ENCODE assay signal across 28 mouse cellular contexts in genomic region chr4:72997686-72998085, GRCm38 (mm10).
DNase-seq lines count a peak whose midpoint lies in the region; ATAC-seq lines count a peak whose summit lies in the region.
"Had no signal": no experiment of that assay in that cellular context is flagged by ENCODE, and none has a peak within 500 bp of the region (broad histone marks: within the 10 kb centered on the region; RNA-seq: fewer than 3 reads in every experiment).

No protein-coding gene starts in this region.

- H3K27me3 ChIP-seq in forebrain, embryonic 14.5 days (replicated peaks; ENCODE audit: control insufficient read depth, insufficient read depth, low read length), result no peaks in the 10 kb centered on the region
- H3K27me3 ChIP-seq in forebrain, embryonic 13.5 days, result no peaks in the 10 kb centered on the region
- H3K27me3 ChIP-seq: embryonic facial prominence, embryonic 12.5 days; intestine, embryonic 15.5 days; limb, embryonic 15.5 days; liver, embryonic 13.5 days; midbrain, embryonic 13.5 days; stomach, embryonic 15.5 days had no signal

- WGBS in forebrain, embryonic 14.5 days, result 71% methylated on average over 1 of the region's 1 CpGs
- WGBS in forebrain, embryonic 13.5 days, result 78% methylated on average over 1 of the region's 1 CpGs
- 26% methylated on average over 1 of the region's 1 CpGs for WGBS in large intestine, adult 2 months

- no peak overlapping the region for H3K27ac ChIP-seq in forebrain, embryonic 14.5 days (ENCODE audit: low read depth, low read length)
- H3K27ac ChIP-seq in forebrain, embryonic 13.5 days, result no peak overlapping the region
- H3K27ac ChIP-seq: embryonic facial prominence, embryonic 12.5 days; forebrain, embryonic 10.5 days; hindbrain, embryonic 10.5 days; intestine, embryonic 15.5 days; kidney, postnatal 0 days; limb, embryonic 10.5 days; limb, embryonic 15.5 days; liver, embryonic 13.5 days; macrophage; midbrain, embryonic 13.5 days; stomach, embryonic 15.5 days had no signal

- H3K36me3 ChIP-seq in forebrain, embryonic 14.5 days (ENCODE audit: control insufficient read depth, insufficient read depth, low read length), result no peaks in the 10 kb centered on the region
- no peaks in the 10 kb centered on the region for H3K36me3 ChIP-seq in forebrain, embryonic 13.5 days (ENCODE audit: poor library complexity, severe bottlenecking)
- H3K36me3 ChIP-seq: embryonic facial prominence, embryonic 12.5 days; forebrain, embryonic 10.5 days; hindbrain, embryonic 10.5 days; intestine, embryonic 15.5 days; limb, embryonic 10.5 days; limb, embryonic 15.5 days; liver, embryonic 13.5 days; midbrain, embryonic 13.5 days; stomach, embryonic 15.5 days had no signal

- no peak for ATAC-seq in forebrain, embryonic 14.5 days
- no peak for ATAC-seq in forebrain, embryonic 13.5 days
- ATAC-seq: CD4-positive, CD25-positive, alpha-beta regulatory T cell, adult 4 months; forebrain, postnatal 0 days; hindbrain, embryonic 16.5 days; intestine, embryonic 15.5 days; midbrain, embryonic 13.5 days had no signal

- H3K9me3 ChIP-seq in forebrain, embryonic 14.5 days (replicated peaks; ENCODE audit: control insufficient read depth, low read length), result no peaks in the 10 kb centered on the region
- no peaks in the 10 kb centered on the region for H3K9me3 ChIP-seq in forebrain, embryonic 13.5 days (replicated peaks)
- H3K9me3 ChIP-seq: embryonic facial prominence, embryonic 12.5 days; forebrain, embryonic 10.5 days; hindbrain, embryonic 10.5 days; intestine, embryonic 15.5 days; limb, embryonic 10.5 days; limb, embryonic 15.5 days; liver, embryonic 13.5 days; midbrain, embryonic 13.5 days; stomach, embryonic 15.5 days had no signal

- DNase-seq in forebrain, embryonic 14.5 days (ENCODE audit: low spot score), result peak; percentile 36
- peak; percentile 2 for DNase-seq in right cerebral cortex, adult 18-20 months
- no peak for DNase-seq in right cerebral cortex, postnatal 10 days (ENCODE audit: low spot score in 2 of 2)
- peak; percentile 31 for DNase-seq in cerebellum, adult 9-11 months
- DNase-seq in large intestine, adult 2 months (ENCODE audit: low read depth, low spot score), result peak; percentile 24
- DNase-seq in gastrocnemius, adult 8-10 months (ENCODE audit: low spot score in 2 of 2), result no peak
- no peak for DNase-seq in left cerebral cortex, adult 11 months (ENCODE audit: low spot score)
- DNase-seq: adrenal gland, postnatal 14 days; forebrain, postnatal 0 days; gastrocnemius, postnatal 10 days; heart, postnatal 14 days; kidney, adult 2 months; liver, embryonic 13.5 days; lung, adult 18-20 months; lung, postnatal 10 days had no signal

- no peak overlapping the region for H3K9ac ChIP-seq in forebrain, embryonic 14.5 days (ENCODE audit: low read length)
- H3K9ac ChIP-seq in forebrain, embryonic 13.5 days, result no peak overlapping the region
- H3K9ac ChIP-seq: embryonic facial prominence, embryonic 12.5 days; forebrain, postnatal 0 days; intestine, embryonic 15.5 days; limb, embryonic 15.5 days; liver, embryonic 13.5 days; midbrain, embryonic 13.5 days; stomach, embryonic 15.5 days had no signal

- H3K4me3 ChIP-seq in forebrain, embryonic 14.5 days (ENCODE audit: low read depth, low read length), result no peak overlapping the region
- H3K4me3 ChIP-seq in forebrain, embryonic 13.5 days, result no peak overlapping the region
- H3K4me3 ChIP-seq: embryonic facial prominence, embryonic 12.5 days; forebrain, embryonic 10.5 days; hindbrain, embryonic 10.5 days; intestine, embryonic 15.5 days; limb, embryonic 10.5 days; limb, embryonic 15.5 days; liver, embryonic 13.5 days; midbrain, embryonic 13.5 days; stomach, embryonic 15.5 days had no signal

- H3K4me2 ChIP-seq in forebrain, embryonic 14.5 days (ENCODE audit: low read length), result no peak overlapping the region
- H3K4me2 ChIP-seq in forebrain, embryonic 13.5 days, result no peak overlapping the region
- H3K4me2 ChIP-seq: embryonic facial prominence, embryonic 12.5 days; intestine, embryonic 15.5 days; limb, embryonic 15.5 days; liver, embryonic 13.5 days; midbrain, embryonic 13.5 days; stomach, embryonic 15.5 days had no signal

- no peaks in the 10 kb centered on the region for H3K4me1 ChIP-seq in forebrain, embryonic 14.5 days (ENCODE audit: control insufficient read depth, insufficient read depth, low read length)
- H3K4me1 ChIP-seq in forebrain, embryonic 13.5 days, result no peaks in the 10 kb centered on the region
- H3K4me1 ChIP-seq: embryonic facial prominence, embryonic 12.5 days; forebrain, embryonic 10.5 days; hindbrain, embryonic 10.5 days; intestine, embryonic 15.5 days; limb, embryonic 10.5 days; limb, embryonic 15.5 days; liver, embryonic 13.5 days; midbrain, embryonic 13.5 days; stomach, embryonic 15.5 days had no signal

Comparison
In these comparisons a context has a peak if more than half of its experiments do, and no peak if none do; other contexts are left out.
1. DNase-seq: peak in forebrain, embryonic 14.5 days (single experiment), right cerebral cortex, adult 18-20 months (single experiment), cerebellum, adult 9-11 months (single experiment) and large intestine, adult 2 months (single experiment); none in right cerebral cortex, postnatal 10 days (0 of 2), gastrocnemius, adult 8-10 months (0 of 2) and left cerebral cortex, adult 11 months (single experiment).